Mouse (Mus musculus): ENCODE measurements at regions not wholly inside any gene's neighbourhood (a gene's known extent, or its start where the extent isn't known, plus 50 kb on each side); places are given as distances from the start of the nearest gene placed in this dataset.

DNA sequence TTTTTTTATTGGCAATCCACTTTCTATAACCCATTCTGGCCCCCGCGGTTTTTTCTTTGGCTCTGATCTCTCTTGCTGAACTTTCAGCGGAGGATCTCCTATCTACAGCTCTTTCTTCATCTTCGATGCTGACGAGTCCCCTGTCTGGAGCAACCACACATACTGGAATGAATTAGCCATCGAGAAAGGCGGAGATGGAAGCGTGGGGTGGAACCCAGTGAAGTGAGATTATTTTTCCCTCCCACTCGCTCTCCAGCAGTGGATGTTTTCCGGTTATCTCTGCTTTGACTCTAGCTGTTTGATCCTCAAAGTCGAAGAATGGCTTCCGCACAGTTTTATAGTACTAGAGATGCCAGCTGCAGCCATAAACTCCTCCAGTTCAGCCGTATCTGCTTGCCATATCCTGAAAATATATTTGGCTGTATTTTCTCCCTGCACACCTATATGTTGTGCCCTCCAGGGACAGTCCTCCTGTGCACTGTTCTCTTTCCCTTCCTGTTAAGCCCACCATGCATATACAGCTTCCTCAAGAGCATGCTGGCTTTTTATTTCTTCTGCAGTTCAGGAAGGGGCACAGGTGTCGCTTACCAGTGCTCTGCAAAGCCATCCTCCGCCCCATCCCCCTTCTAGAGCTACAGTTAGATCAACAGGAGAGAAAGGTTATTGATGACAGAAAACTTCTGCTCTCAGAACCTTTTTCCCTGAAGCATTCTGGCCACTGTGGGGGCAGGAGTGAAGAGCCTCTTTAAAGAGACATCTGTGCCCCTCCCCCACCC, 284.3 kb upstream of the Gadl1 start:
- TF ChIP-seq USF1 (IDR thresholded peaks at IDR 0.05; ENCODE audit: low read depth) = no peak
- TF ChIP-seq TCF12 (IDR thresholded peaks at IDR 0.05; ENCODE audit: insufficient read depth, poor library complexity, severe bottlenecking) = no peak
- TF ChIP-seq MYOD1 (IDR thresholded peaks at IDR 0.05; ENCODE audit: control insufficient read depth in 1 of 3, insufficient read length in 2 of 3, low read depth in 2 of 3) = no peak
- no peak for TF ChIP-seq E2F4 (IDR thresholded peaks at IDR 0.05; ENCODE audit: insufficient read depth)
- no peak for TF ChIP-seq SRF (IDR thresholded peaks at IDR 0.05; ENCODE audit: control insufficient read depth, insufficient read length, low read depth)
- TF ChIP-seq REST (IDR thresholded peaks at IDR 0.05; ENCODE audit: insufficient read depth, insufficient read length) = no peak
- TF ChIP-seq MAX (IDR thresholded peaks at IDR 0.05; ENCODE audit: low read depth) = no peak
- TF ChIP-seq POLR2AphosphoS2 (IDR thresholded peaks at IDR 0.05; ENCODE audit: insufficient read length, low read depth) = no peak
- TF ChIP-seq POLR2A (IDR thresholded peaks at IDR 0.05; ENCODE audit: insufficient read length, low read depth) = no peak
- TF ChIP-seq CEBPB (IDR thresholded peaks at IDR 0.05; ENCODE audit: insufficient read depth, poor library complexity, severe bottlenecking) = no peak
- no peak for TF ChIP-seq MYOG (IDR thresholded peaks at IDR 0.05; ENCODE audit: control insufficient read depth in 1 of 3, insufficient read depth in 1 of 3, insufficient read length in 2 of 3, low read depth in 2 of 3)
- TF ChIP-seq TCF3 (IDR thresholded peaks at IDR 0.05; ENCODE audit: insufficient read length, low read depth) = no peak
- Histone ChIP-seq H3K27me3 (ENCODE audit: control insufficient read depth, insufficient read depth, insufficient read length) (no peaks in the 10 kb centered on the region), H3K36me3 (ENCODE audit: control insufficient read depth, insufficient read depth) (no peaks in the 10 kb centered on the region), H3K4me3 (no peak overlapping the region), H3K4me2 (ENCODE audit: low read depth) (no peak overlapping the region), H3ac (ENCODE audit: control insufficient read depth, insufficient read length) (no peak overlapping the region), H3K79me2 (ENCODE audit: control insufficient read depth, insufficient read depth) (no peaks in the 10 kb centered on the region)

DNA sequence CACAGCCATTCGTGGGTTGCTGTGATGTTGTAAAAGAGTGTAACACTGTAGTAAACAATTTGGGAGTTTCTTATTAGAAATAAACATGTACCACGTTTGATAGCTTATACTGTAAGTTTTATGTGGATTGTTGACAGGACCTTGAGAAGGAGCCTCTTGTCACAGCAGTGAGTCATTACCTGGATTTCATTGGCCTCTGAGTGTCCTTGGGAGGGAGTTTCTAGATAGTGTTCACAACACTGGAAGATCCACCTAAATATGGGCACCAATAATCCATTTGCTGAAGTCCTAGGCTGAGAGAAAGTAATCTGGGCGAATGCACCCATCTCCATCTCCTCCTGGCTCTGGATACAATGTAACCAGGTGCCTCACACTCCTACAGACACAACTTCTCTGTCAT, 281.7 kb upstream of the Gadl1 start:
- TF ChIP-seq POLR2A (IDR thresholded peaks at IDR 0.05; ENCODE audit: insufficient read length, low read depth) = no peak
- no peak for TF ChIP-seq SRF (IDR thresholded peaks at IDR 0.05; ENCODE audit: control insufficient read depth, insufficient read length, low read depth)
- no peak for TF ChIP-seq CEBPB (IDR thresholded peaks at IDR 0.05; ENCODE audit: insufficient read depth, poor library complexity, severe bottlenecking)
- no peak for TF ChIP-seq E2F4 (IDR thresholded peaks at IDR 0.05; ENCODE audit: insufficient read depth)
- no peak for TF ChIP-seq USF1 (IDR thresholded peaks at IDR 0.05; ENCODE audit: low read depth)
- no peak for TF ChIP-seq MYOG (IDR thresholded peaks at IDR 0.05; ENCODE audit: control insufficient read depth in 1 of 3, insufficient read depth in 1 of 3, insufficient read length in 2 of 3, low read depth in 2 of 3)
- no peak for TF ChIP-seq REST (IDR thresholded peaks at IDR 0.05; ENCODE audit: insufficient read depth, insufficient read length)
- TF ChIP-seq TCF12 (IDR thresholded peaks at IDR 0.05; ENCODE audit: insufficient read depth, poor library complexity, severe bottlenecking) = no peak
- no peak for TF ChIP-seq POLR2AphosphoS2 (IDR thresholded peaks at IDR 0.05; ENCODE audit: insufficient read length, low read depth)
- TF ChIP-seq TCF3 (IDR thresholded peaks at IDR 0.05; ENCODE audit: insufficient read length, low read depth) = no peak
- no peak for TF ChIP-seq MAX (IDR thresholded peaks at IDR 0.05; ENCODE audit: low read depth)
- TF ChIP-seq MYOD1 (IDR thresholded peaks at IDR 0.05; ENCODE audit: control insufficient read depth in 1 of 3, insufficient read length in 2 of 3, low read depth in 2 of 3) = no peak
- Histone ChIP-seq H3ac (ENCODE audit: control insufficient read depth, insufficient read length) (no peak overlapping the region), H3K36me3 (ENCODE audit: control insufficient read depth, insufficient read depth) (no peaks in the 10 kb centered on the region), H3K4me2 (ENCODE audit: low read depth) (no peak overlapping the region), H3K4me3 (no peak overlapping the region), H3K27me3 (ENCODE audit: control insufficient read depth, insufficient read depth, insufficient read length) (no peaks in the 10 kb centered on the region), H3K79me2 (ENCODE audit: control insufficient read depth, insufficient read depth) (no peaks in the 10 kb centered on the region)

DNA sequence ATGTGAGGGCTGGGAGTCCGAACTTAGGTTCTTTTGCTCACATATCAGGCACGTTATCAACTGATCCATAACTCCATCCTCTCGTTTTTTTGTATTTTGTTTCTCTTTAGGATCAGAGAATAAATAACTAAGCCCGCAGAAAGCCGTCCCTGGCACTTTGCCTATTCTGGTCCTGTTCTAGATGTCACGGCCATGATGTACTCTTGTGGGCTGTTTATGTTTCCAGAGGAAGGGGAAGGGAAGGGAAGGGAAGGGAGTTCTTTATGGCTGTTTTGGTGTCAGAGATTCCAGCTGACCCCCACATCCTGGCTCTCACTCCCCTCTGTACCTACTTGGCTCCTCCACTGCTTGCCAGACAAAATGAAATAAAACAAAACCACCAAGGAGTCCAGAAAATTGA, 272.1 kb upstream of the Gadl1 start:
- Histone ChIP-seq H3ac (ENCODE audit: control insufficient read depth, insufficient read length) (no peak overlapping the region), H3K27me3 (ENCODE audit: control insufficient read depth, insufficient read depth, insufficient read length) (no peaks in the 10 kb centered on the region), H3K36me3 (ENCODE audit: control insufficient read depth, insufficient read depth) (no peaks in the 10 kb centered on the region), H3K79me2 (ENCODE audit: control insufficient read depth, insufficient read depth) (no peaks in the 10 kb centered on the region), H3K4me3 (no peak overlapping the region), H3K4me2 (ENCODE audit: low read depth) (no peak overlapping the region)
- TF ChIP-seq REST (IDR thresholded peaks at IDR 0.05; ENCODE audit: insufficient read depth, insufficient read length) = no peak
- TF ChIP-seq E2F4 (IDR thresholded peaks at IDR 0.05; ENCODE audit: insufficient read depth) = no peak
- no peak for TF ChIP-seq USF1 (IDR thresholded peaks at IDR 0.05; ENCODE audit: low read depth)
- TF ChIP-seq TCF12 (IDR thresholded peaks at IDR 0.05; ENCODE audit: insufficient read depth, poor library complexity, severe bottlenecking) = no peak
- TF ChIP-seq CEBPB (IDR thresholded peaks at IDR 0.05; ENCODE audit: insufficient read depth, poor library complexity, severe bottlenecking) = no peak
- no peak for TF ChIP-seq POLR2AphosphoS2 (IDR thresholded peaks at IDR 0.05; ENCODE audit: insufficient read length, low read depth)
- no peak for TF ChIP-seq MYOG (IDR thresholded peaks at IDR 0.05; ENCODE audit: control insufficient read depth in 1 of 3, insufficient read depth in 1 of 3, insufficient read length in 2 of 3, low read depth in 2 of 3)
- no peak for TF ChIP-seq MYOD1 (IDR thresholded peaks at IDR 0.05; ENCODE audit: control insufficient read depth in 1 of 3, insufficient read length in 2 of 3, low read depth in 2 of 3)
- no peak for TF ChIP-seq POLR2A (IDR thresholded peaks at IDR 0.05; ENCODE audit: insufficient read length, low read depth)

DNA sequence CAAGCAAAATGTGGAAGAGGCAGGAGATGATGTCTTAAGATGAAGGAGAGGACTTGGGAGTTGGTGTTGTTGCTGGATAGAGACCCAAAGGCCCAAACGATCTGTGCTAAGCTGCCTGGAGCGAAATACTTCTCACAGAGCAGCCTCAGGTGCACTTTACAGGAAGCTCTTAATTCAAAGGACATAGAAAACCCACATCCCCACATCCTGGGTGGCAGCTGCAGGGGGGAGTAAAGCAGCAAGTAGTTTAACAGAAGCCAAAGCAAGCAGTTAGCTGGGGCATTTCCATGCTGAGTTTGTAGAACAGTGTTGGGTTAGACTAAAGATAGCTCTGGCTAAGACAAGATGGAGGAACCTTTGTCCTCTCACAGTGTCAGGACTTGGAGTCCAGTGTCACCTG, 268.5 kb upstream of the Gadl1 start:
- Histone ChIP-seq H3K4me2 (ENCODE audit: low read depth) (no peak overlapping the region), H3K79me2 (ENCODE audit: control insufficient read depth, insufficient read depth) (no peaks in the 10 kb centered on the region), H3K36me3 (ENCODE audit: control insufficient read depth, insufficient read depth) (no peaks in the 10 kb centered on the region), H3K4me3 (no peak overlapping the region), H3K27me3 (ENCODE audit: control insufficient read depth, insufficient read depth, insufficient read length) (no peaks in the 10 kb centered on the region), H3ac (ENCODE audit: control insufficient read depth, insufficient read length) (no peak overlapping the region)
- TF ChIP-seq MYOG (IDR thresholded peaks at IDR 0.05; ENCODE audit: control insufficient read depth in 1 of 3, insufficient read depth in 1 of 3, insufficient read length in 2 of 3, low read depth in 2 of 3) = no peak
- no peak for TF ChIP-seq SRF (IDR thresholded peaks at IDR 0.05; ENCODE audit: control insufficient read depth, insufficient read length, low read depth)
- no peak for TF ChIP-seq MAX (IDR thresholded peaks at IDR 0.05; ENCODE audit: low read depth)
- TF ChIP-seq TCF3 (IDR thresholded peaks at IDR 0.05; ENCODE audit: insufficient read length, low read depth) = no peak
- no peak for TF ChIP-seq POLR2A (IDR thresholded peaks at IDR 0.05; ENCODE audit: insufficient read length, low read depth)
- TF ChIP-seq MYOD1 (IDR thresholded peaks at IDR 0.05; ENCODE audit: control insufficient read depth in 1 of 3, insufficient read length in 2 of 3, low read depth in 2 of 3) = no peak
- TF ChIP-seq REST (IDR thresholded peaks at IDR 0.05; ENCODE audit: insufficient read depth, insufficient read length) = no peak
- TF ChIP-seq POLR2AphosphoS2 (IDR thresholded peaks at IDR 0.05; ENCODE audit: insufficient read length, low read depth) = no peak
- no peak for TF ChIP-seq USF1 (IDR thresholded peaks at IDR 0.05; ENCODE audit: low read depth)
- no peak for TF ChIP-seq E2F4 (IDR thresholded peaks at IDR 0.05; ENCODE audit: insufficient read depth)
- TF ChIP-seq CEBPB (IDR thresholded peaks at IDR 0.05; ENCODE audit: insufficient read depth, poor library complexity, severe bottlenecking) = no peak
- no peak for TF ChIP-seq TCF12 (IDR thresholded peaks at IDR 0.05; ENCODE audit: insufficient read depth, poor library complexity, severe bottlenecking)

All from myocyte (in vitro differentiated cells).